Mouse (Mus musculus): ENCODE results near the gene Dab1. TPM values are rescaled to one million over a fixed set of nuclear protein-coding genes. Genes with fewer than 3 reads are reported as not detected.

Gene Dab1
- total and polyA plus RNA-seq, 2 experiments = 0.02 to 0.09 TPM

GRCm38 (mm10) chr4:104369091-104369490, 749.9 kb downstream of the Dab1 start:
- Histone ChIP-seq H3K9ac (ENCODE audit: low read depth, low read length) (no peak overlapping the region), H3K27me3 (ENCODE audit: control insufficient read depth, insufficient read depth, low read length) (peaks cover 22% of the 10 kb centered on the region), H3K4me1 (ENCODE audit: control insufficient read depth, insufficient read depth, low read length) (no peaks in the 10 kb centered on the region), H3K36me3 (ENCODE audit: control insufficient read depth, insufficient read depth, low read length) (no peaks in the 10 kb centered on the region), H3K27ac (replicated peaks; ENCODE audit: insufficient read depth, low read depth, low read length) (no peak overlapping the region), H3K79me2 (ENCODE audit: control insufficient read depth, insufficient read depth, low read length) (no peaks in the 10 kb centered on the region), H3K4me3 (ENCODE audit: insufficient read depth, low read depth, low read length) (no peak overlapping the region)
- 22% methylated on average over 7 of the region's 7 CpGs for WGBS
- no peak for DNase-seq (ENCODE audit: extremely low read depth, low read depth, low spot score)
- TF ChIP-seq POLR2A (IDR thresholded peaks at IDR 0.05; ENCODE audit: extremely low read depth, insufficient read depth, low read length) (no peak), CTCF (IDR thresholded peaks at IDR 0.05; ENCODE audit: low read depth, low read length) (no peak)

GRCm38 (mm10) chr4:104371136-104371535, 752.0 kb downstream of the Dab1 start:
- Histone ChIP-seq H3K9ac (ENCODE audit: low read depth, low read length) (no peak overlapping the region), H3K27me3 (ENCODE audit: control insufficient read depth, insufficient read depth, low read length) (peaks cover 19% of the 10 kb centered on the region), H3K27ac (replicated peaks; ENCODE audit: insufficient read depth, low read depth, low read length) (no peak overlapping the region), H3K4me1 (ENCODE audit: control insufficient read depth, insufficient read depth, low read length) (no peaks in the 10 kb centered on the region), H3K79me2 (ENCODE audit: control insufficient read depth, insufficient read depth, low read length) (no peaks in the 10 kb centered on the region), H3K36me3 (ENCODE audit: control insufficient read depth, insufficient read depth, low read length) (no peaks in the 10 kb centered on the region), H3K4me3 (ENCODE audit: insufficient read depth, low read depth, low read length) (no peak overlapping the region)
- TF ChIP-seq CTCF (IDR thresholded peaks at IDR 0.05; ENCODE audit: low read depth, low read length) (no peak), POLR2A (IDR thresholded peaks at IDR 0.05; ENCODE audit: extremely low read depth, insufficient read depth, low read length) (no peak)
- 84% methylated on average over 8 of the region's 8 CpGs for WGBS
- no peak for DNase-seq (ENCODE audit: extremely low read depth, low read depth, low spot score)

- no peak overlapping the region for H3K9ac ChIP-seq (ENCODE audit: low read depth, low read length)
- 78% methylated on average over 1 of the region's 1 CpGs for WGBS
- H3K4me3 ChIP-seq (ENCODE audit: insufficient read depth, low read depth, low read length) = no peak overlapping the region
- H3K27me3 ChIP-seq (ENCODE audit: control insufficient read depth, insufficient read depth, low read length) = peaks cover 2% of the 10 kb centered on the region; the same call in 1 of the 2 replicates
- TF ChIP-seq CTCF (IDR thresholded peaks at IDR 0.05; ENCODE audit: low read depth, low read length) = no peak
- no peak for TF ChIP-seq POLR2A (IDR thresholded peaks at IDR 0.05; ENCODE audit: extremely low read depth, insufficient read depth, low read length)
- no peaks in the 10 kb centered on the region for H3K79me2 ChIP-seq (ENCODE audit: control insufficient read depth, insufficient read depth, low read length)
- H3K27ac ChIP-seq (replicated peaks; ENCODE audit: insufficient read depth, low read depth, low read length) = no peak overlapping the region
- H3K36me3 ChIP-seq (ENCODE audit: control insufficient read depth, insufficient read depth, low read length) = no peaks in the 10 kb centered on the region
- H3K4me1 ChIP-seq (ENCODE audit: control insufficient read depth, insufficient read depth, low read length) = no peaks in the 10 kb centered on the region
- DNase-seq (ENCODE audit: extremely low read depth, low read depth, low spot score) = no peak
These were observed 755.0 kb downstream of the Dab1 start for GRCm38 (mm10) chr4:104374191-104374590.

GRCm38 (mm10) chr4:104384704-104385103, 765.5 kb downstream of the Dab1 start:
- WGBS = 33% methylated on average over 7 of the region's 7 CpGs
- no peak overlapping the region for H3K4me3 ChIP-seq (ENCODE audit: insufficient read depth, low read depth, low read length)
- no peaks in the 10 kb centered on the region for H3K27me3 ChIP-seq (ENCODE audit: control insufficient read depth, insufficient read depth, low read length)
- H3K9ac ChIP-seq (ENCODE audit: low read depth, low read length) = no peak overlapping the region
- peak overlapping the region; percentile 24; the same call in 1 of the 2 replicates for H3K27ac ChIP-seq (replicated peaks; ENCODE audit: insufficient read depth, low read depth, low read length)
- TF ChIP-seq CTCF (IDR thresholded peaks at IDR 0.05; ENCODE audit: low read depth, low read length) = no peak
- no peak for TF ChIP-seq POLR2A (IDR thresholded peaks at IDR 0.05; ENCODE audit: extremely low read depth, insufficient read depth, low read length)
- H3K4me1 ChIP-seq (ENCODE audit: control insufficient read depth, insufficient read depth, low read length) = peaks cover 3% of the 10 kb centered on the region; the same call in 1 of the 2 replicates
- H3K79me2 ChIP-seq (ENCODE audit: control insufficient read depth, insufficient read depth, low read length) = no peaks in the 10 kb centered on the region
- no peaks in the 10 kb centered on the region for H3K36me3 ChIP-seq (ENCODE audit: control insufficient read depth, insufficient read depth, low read length)
- peak; percentile 83 for DNase-seq (ENCODE audit: extremely low read depth, low read depth, low spot score)

- H3K27me3 ChIP-seq (ENCODE audit: control insufficient read depth, insufficient read depth, low read length) = no peaks in the 10 kb centered on the region
- H3K9ac ChIP-seq (ENCODE audit: low read depth, low read length) = no peak overlapping the region
- no peak overlapping the region for H3K4me3 ChIP-seq (ENCODE audit: insufficient read depth, low read depth, low read length)
- peaks cover 3% of the 10 kb centered on the region; the same call in 1 of the 2 replicates for H3K4me1 ChIP-seq (ENCODE audit: control insufficient read depth, insufficient read depth, low read length)
- no peak overlapping the region for H3K27ac ChIP-seq (replicated peaks; ENCODE audit: insufficient read depth, low read depth, low read length)
- no peaks in the 10 kb centered on the region for H3K36me3 ChIP-seq (ENCODE audit: control insufficient read depth, insufficient read depth, low read length)
- peak; percentile 79 for DNase-seq (ENCODE audit: extremely low read depth, low read depth, low spot score)
- no peaks in the 10 kb centered on the region for H3K79me2 ChIP-seq (ENCODE audit: control insufficient read depth, insufficient read depth, low read length)
- TF ChIP-seq POLR2A (IDR thresholded peaks at IDR 0.05; ENCODE audit: extremely low read depth, insufficient read depth, low read length) = no peak
- no peak for TF ChIP-seq CTCF (IDR thresholded peaks at IDR 0.05; ENCODE audit: low read depth, low read length)
- WGBS = 24% methylated on average over 5 of the region's 5 CpGs
These were observed 766.1 kb downstream of the Dab1 start for GRCm38 (mm10) chr4:104385272-104385671.

GRCm38 (mm10) chr4:104395515-104395914, 776.4 kb downstream of the Dab1 start:
- H3K4me1 ChIP-seq (ENCODE audit: control insufficient read depth, insufficient read depth, low read length) = no peaks in the 10 kb centered on the region
- H3K36me3 ChIP-seq (ENCODE audit: control insufficient read depth, insufficient read depth, low read length) = no peaks in the 10 kb centered on the region
- no peak for DNase-seq (ENCODE audit: extremely low read depth, low read depth, low spot score)
- H3K4me3 ChIP-seq (ENCODE audit: insufficient read depth, low read depth, low read length) = no peak overlapping the region
- H3K79me2 ChIP-seq (ENCODE audit: control insufficient read depth, insufficient read depth, low read length) = no peaks in the 10 kb centered on the region
- TF ChIP-seq POLR2A (IDR thresholded peaks at IDR 0.05; ENCODE audit: extremely low read depth, insufficient read depth, low read length) (no peak), CTCF (IDR thresholded peaks at IDR 0.05; ENCODE audit: low read depth, low read length) (no peak)
- H3K9ac ChIP-seq (ENCODE audit: low read depth, low read length) = no peak overlapping the region
- 83% methylated on average over 3 of the region's 3 CpGs for WGBS
- no peak overlapping the region for H3K27ac ChIP-seq (replicated peaks; ENCODE audit: insufficient read depth, low read depth, low read length)
- H3K27me3 ChIP-seq (ENCODE audit: control insufficient read depth, insufficient read depth, low read length) = no peaks in the 10 kb centered on the region
